Mouse (Mus musculus) liver, adult 2 months (tissue): ENCODE measurements around the gene Pspn.

Experiments used
- CTCF ChIP-seq: fragments of 200-500 bp; IDR thresholded peaks from 2 replicates; pipeline ENCODE4 v1.5.1; 2011; ENCODE audit warnings: low read depth, low read length, control low read depth
- POLR2A ChIP-seq: fragments of 200-500 bp; IDR thresholded peaks from 2 replicates; pipeline ENCODE4 v1.6.1; 2011; ENCODE audit warnings: low read length, control low read depth; ENCODE audit not compliant: insufficient read depth; ENCODE audit errors: extremely low read depth

GRCm38 (mm10) chr17:57007137-57007905 lies 7.5 kb upstream of the Pspn start:
- TF ChIP-seq POLR2A, result no peak
- TF ChIP-seq CTCF, result peak; percentile 11; the same call in 1 of the 2 replicates
